Mouse (Mus musculus): ENCODE results near the gene Fcrls. TPM values are rescaled to one million over a fixed set of nuclear protein-coding genes. Genes with fewer than 3 reads are reported as not detected.

The Fcrls gene
- polyA plus RNA-seq, 1 experiment = 0.03 TPM

GRCm38 (mm10) chr3:87223636-87224035 is 39.9 kb downstream of the Fcrls start:
- no peaks in the 10 kb centered on the region for H3K27me3 ChIP-seq (ENCODE audit: control insufficient read depth)
- H3K4me3 ChIP-seq (replicated peaks) = no peak overlapping the region
- TF ChIP-seq GATA1 (IDR thresholded peaks at IDR 0.05; ENCODE audit: low read length) = no peak
- TF ChIP-seq TAL1 (IDR thresholded peaks at IDR 0.05; ENCODE audit: low read length) = no peak
- H3K9me3 ChIP-seq (ENCODE audit: control insufficient read depth, low read length) = no peaks in the 10 kb centered on the region
- no peaks in the 10 kb centered on the region for H3K36me3 ChIP-seq (ENCODE audit: control insufficient read depth)
- no peaks in the 10 kb centered on the region for H3K4me1 ChIP-seq (ENCODE audit: control insufficient read depth)

- Histone ChIP-seq H3K4me1 (ENCODE audit: control insufficient read depth) (no peaks in the 10 kb centered on the region), H3K9me3 (ENCODE audit: control insufficient read depth, low read length) (no peaks in the 10 kb centered on the region), H3K27me3 (ENCODE audit: control insufficient read depth) (no peaks in the 10 kb centered on the region), H3K36me3 (ENCODE audit: control insufficient read depth) (no peaks in the 10 kb centered on the region), H3K4me3 (replicated peaks) (no peak overlapping the region)
- TF ChIP-seq TAL1 (IDR thresholded peaks at IDR 0.05; ENCODE audit: low read length) (no peak), GATA1 (IDR thresholded peaks at IDR 0.05; ENCODE audit: low read length) (no peak)
Measured at GRCm38 (mm10) chr3:87222346-87222745, 41.2 kb downstream of the Fcrls start.

- no peaks in the 10 kb centered on the region for H3K36me3 ChIP-seq (ENCODE audit: control insufficient read depth)
- TF ChIP-seq GATA1 (IDR thresholded peaks at IDR 0.05; ENCODE audit: low read length) (no peak), TAL1 (IDR thresholded peaks at IDR 0.05; ENCODE audit: low read length) (no peak)
- no peaks in the 10 kb centered on the region for H3K27me3 ChIP-seq (ENCODE audit: control insufficient read depth)
- H3K4me3 ChIP-seq (replicated peaks) = no peak overlapping the region
- H3K4me1 ChIP-seq (ENCODE audit: control insufficient read depth) = no peaks in the 10 kb centered on the region
- H3K9me3 ChIP-seq (ENCODE audit: control insufficient read depth, low read length) = no peaks in the 10 kb centered on the region
Measured at GRCm38 (mm10) chr3:87215176-87215575, 48.4 kb downstream of the Fcrls start.

GRCm38 (mm10) chr3:87214221-87214864 is 49.2 kb downstream of the Fcrls start:
- no peaks in the 10 kb centered on the region for H3K36me3 ChIP-seq (ENCODE audit: control insufficient read depth)
- H3K27me3 ChIP-seq (ENCODE audit: control insufficient read depth) = no peaks in the 10 kb centered on the region
- H3K9me3 ChIP-seq (ENCODE audit: control insufficient read depth, low read length) = no peaks in the 10 kb centered on the region
- no peaks in the 10 kb centered on the region for H3K4me1 ChIP-seq (ENCODE audit: control insufficient read depth)
- H3K4me3 ChIP-seq (replicated peaks) = no peak overlapping the region
- no peak for TF ChIP-seq GATA1 (IDR thresholded peaks at IDR 0.05; ENCODE audit: low read length)
- no peak for TF ChIP-seq TAL1 (IDR thresholded peaks at IDR 0.05; ENCODE audit: low read length)

- no peak for TF ChIP-seq TAL1 (IDR thresholded peaks at IDR 0.05; ENCODE audit: low read length)
- no peak for TF ChIP-seq GATA1 (IDR thresholded peaks at IDR 0.05; ENCODE audit: low read length)
- no peak overlapping the region for H3K4me3 ChIP-seq (replicated peaks)
Measured at GRCm38 (mm10) chr3:87206336-87207075, 57.0 kb downstream of the Fcrls start.

More at GRCm38 (mm10) chr3:87206336-87207075, 57.0 kb downstream of the Fcrls start:
- Histone ChIP-seq H3K27me3 (ENCODE audit: control insufficient read depth) (no peaks in the 10 kb centered on the region), H3K4me1 (ENCODE audit: control insufficient read depth) (no peaks in the 10 kb centered on the region), H3K9me3 (ENCODE audit: control insufficient read depth, low read length) (no peaks in the 10 kb centered on the region), H3K36me3 (ENCODE audit: control insufficient read depth) (no peaks in the 10 kb centered on the region)

Other genes with a start within 250 kb of the Fcrls start
- gene Kirrel, start 89.0 kb downstream of the Fcrls start, polyA plus RNA-seq (2012) = not detected in 2 replicates
- 0.42 and 0.74 TPM in 2 replicates for gene Cd5l, start 94.1 kb upstream of the Fcrls start, polyA plus RNA-seq (2012)
- not detected in 2 replicates for gene Fcrl1, start 112.6 kb upstream of the Fcrls start, polyA plus RNA-seq (2012)
- not detected in 2 replicates for gene Fcrl5, start 172.0 kb upstream of the Fcrls start, polyA plus RNA-seq (2012)

Measured in erythroblast, embryonic 14.5 days (primary cell).